Mouse (Mus musculus): Measurements from ENCODE around the gene Clpx.

DNA sequence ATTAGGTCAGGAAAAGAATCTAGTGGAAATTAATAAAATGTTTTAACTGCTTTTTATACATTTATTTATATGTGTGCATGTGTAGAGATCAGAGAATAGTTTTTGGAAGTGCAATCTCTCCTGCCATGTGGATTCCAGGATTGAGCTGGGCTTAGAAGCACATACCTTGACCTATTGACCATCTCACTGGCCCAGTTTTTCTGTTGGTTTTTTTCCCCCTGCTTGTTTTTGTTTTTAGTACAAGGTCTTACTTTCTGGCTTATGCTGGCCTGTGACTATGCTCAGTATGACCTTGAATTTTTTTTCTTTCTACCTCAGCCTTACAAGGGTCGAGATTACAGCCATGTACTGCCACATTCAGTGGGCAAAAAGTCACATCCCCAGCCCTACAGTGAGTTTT, 14.0 kb downstream of the Clpx start:
- TF ChIP-seq MAFK (IDR thresholded peaks at IDR 0.05; ENCODE audit: insufficient read depth, low read depth, low read length) (no peak), ZNF384 (IDR thresholded peaks at IDR 0.05; ENCODE audit: low read depth, low read length) (no peak)

Measured in ES-E14 (cell line).